Mouse (Mus musculus): ENCODE measurements at regions not wholly inside any gene's neighbourhood (a gene's known extent, or its start where the extent isn't known, plus 50 kb on each side); places are given as distances from the start of the nearest gene placed in this dataset.

DNA sequence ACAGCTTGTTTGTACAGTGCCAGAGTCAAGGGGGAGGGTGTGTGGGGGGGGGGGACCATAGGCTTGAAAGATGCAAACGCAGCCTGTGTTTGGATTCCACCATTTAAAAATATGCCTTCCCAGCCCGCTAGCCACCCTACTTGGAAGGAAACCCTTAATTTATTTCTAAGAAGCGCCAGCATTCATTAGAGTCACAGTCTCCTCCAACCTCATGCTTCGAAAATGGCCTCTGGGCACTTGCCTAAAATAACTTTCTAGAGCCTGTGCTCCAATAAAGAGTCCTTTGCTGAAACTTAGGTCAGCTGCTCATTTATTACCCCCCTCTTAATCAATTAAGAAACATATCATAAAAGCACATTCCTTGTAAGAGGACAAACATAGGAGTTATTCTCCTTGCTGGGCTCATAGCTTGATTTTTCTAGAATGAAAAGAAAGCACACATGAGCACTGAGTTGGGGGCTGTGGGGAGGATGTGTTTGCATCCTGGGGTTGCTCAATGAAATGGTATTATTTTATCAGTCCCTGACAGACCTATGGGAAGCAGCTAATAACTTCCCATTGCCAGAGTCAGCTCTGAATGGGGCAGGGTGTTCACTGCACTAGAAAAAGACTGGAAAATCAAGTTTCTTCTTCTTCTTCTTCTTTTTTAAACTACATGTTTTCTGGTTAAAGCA, 57.4 kb downstream of the H2al2a start:
- no peaks in the 10 kb centered on the region for H3K36me3 ChIP-seq (replicated peaks in 1 of 2; ENCODE audit: control insufficient read depth in 1 of 2, insufficient read depth in 1 of 2, low read length in 1 of 2)
- no peak overlapping the region for H3K4me3 ChIP-seq (replicated peaks in 1 of 3; ENCODE audit: low read depth in 2 of 3, low read length in 2 of 3, poor library complexity in 1 of 3)
- dilution Hi-C loops (cut with MboI; ENCODE audit: extremely low pct_ligation_motif_present, extremely low pct_unique_long_range_greater_than_20kb, low sequenced_read_pairs), result no loop called here
- H3K4me1 ChIP-seq (ENCODE audit: control insufficient read depth in 1 of 2, insufficient read depth in 2 of 2), result peaks cover 3 to 6% of the 10 kb centered on the region in 2 experiments; a peak in 3 of 4 replicates
- no peak overlapping the region for H3K27ac ChIP-seq (ENCODE audit: insufficient read depth, low read depth)
- no peak for DNase-seq (ENCODE audit: extremely low read depth)
- in situ Hi-C loops (cut with MboI; ENCODE audit: low pct_ligation_motif_present, low pct_unique_long_range_greater_than_20kb, low sequenced_read_pairs), result no loop called here
- TF ChIP-seq GABPA (IDR thresholded peaks at IDR 0.05; ENCODE audit: insufficient replicate concordance, low read depth, low read length) (no peak), ZMIZ1 (IDR thresholded peaks at IDR 0.05; ENCODE audit: low read depth, low read length) (no peak), RCOR1 (conservative IDR thresholded peaks at IDR 0.05; ENCODE audit: low read depth, low read length) (no peak), ETS1 (conservative IDR thresholded peaks at IDR 0.05; ENCODE audit: low read depth, low read length) (no peak), IRF4 (IDR thresholded peaks at IDR 0.05; ENCODE audit: low read depth, low read length) (no peak), MYC (IDR thresholded peaks at IDR 0.05; ENCODE audit: low read depth, low read length) (no peak)
- peaks cover 3% of the 10 kb centered on the region for H3K9me3 ChIP-seq (replicated peaks; ENCODE audit: low read length)
- H3K9ac ChIP-seq (ENCODE audit: insufficient read depth, low read depth), result no peak overlapping the region
- no peaks in the 10 kb centered on the region for H3K79me2 ChIP-seq (replicated peaks; ENCODE audit: control insufficient read depth, extremely low read depth, insufficient read depth, poor library complexity, severe bottlenecking)
- no peaks in the 10 kb centered on the region for H3K27me3 ChIP-seq (replicated peaks)
- H3K4me2 ChIP-seq (ENCODE audit: insufficient read depth, low read depth, poor library complexity, severe bottlenecking), result no peak overlapping the region

DNA sequence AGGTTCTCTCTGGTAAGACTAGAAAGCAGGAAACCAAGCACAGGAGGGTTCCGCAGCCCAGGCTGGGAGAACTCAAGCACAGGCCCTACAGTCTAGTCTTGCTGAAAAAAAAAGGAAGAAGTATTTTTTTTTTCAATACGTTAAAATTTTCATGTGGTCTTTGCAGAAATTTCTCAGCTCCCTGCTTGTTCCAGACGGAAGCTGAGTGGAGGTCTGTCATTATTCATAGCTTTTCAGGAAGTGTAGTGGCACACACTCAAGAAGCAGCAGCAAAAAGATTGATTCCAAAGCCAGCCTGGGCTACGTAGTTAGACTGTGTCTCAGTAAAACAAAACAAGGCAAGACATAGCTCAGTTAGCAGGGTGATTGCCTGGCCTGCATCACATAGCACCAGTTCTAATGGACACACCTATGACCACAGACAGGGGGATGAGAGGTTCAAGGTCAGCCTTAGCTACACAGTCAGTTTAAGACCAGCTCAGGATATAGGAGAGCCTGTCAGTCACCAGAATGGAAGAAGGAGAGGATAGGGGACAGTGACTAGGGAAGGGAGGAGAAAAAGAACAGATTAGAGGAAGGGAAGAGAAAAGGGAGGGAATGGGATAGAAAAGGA, 60.1 kb downstream of the H2al2a start:
- Histone ChIP-seq H3K9me3 (replicated peaks; ENCODE audit: low read length) (peaks cover 3% of the 10 kb centered on the region), H3K4me2 (ENCODE audit: insufficient read depth, low read depth, poor library complexity, severe bottlenecking) (no peak overlapping the region), H3K36me3 (replicated peaks in 1 of 2; ENCODE audit: control insufficient read depth in 1 of 2, insufficient read depth in 1 of 2, low read length in 1 of 2) (no peaks in the 10 kb centered on the region), H3K27ac (ENCODE audit: insufficient read depth, low read depth) (no peak overlapping the region), H3K4me3 (replicated peaks in 1 of 3; ENCODE audit: low read depth in 2 of 3, low read length in 2 of 3, poor library complexity in 1 of 3) (no peak overlapping the region), H3K4me1 (ENCODE audit: control insufficient read depth in 1 of 2, insufficient read depth in 2 of 2) (peaks cover 14% of the 10 kb centered on the region in 2 experiments; a peak in 3 of 4 replicates), H3K79me2 (replicated peaks; ENCODE audit: control insufficient read depth, extremely low read depth, insufficient read depth, poor library complexity, severe bottlenecking) (no peaks in the 10 kb centered on the region), H3K27me3 (replicated peaks) (no peaks in the 10 kb centered on the region), H3K9ac (ENCODE audit: insufficient read depth, low read depth) (no peak overlapping the region)
- DNase-seq (ENCODE audit: extremely low read depth), result no peak
- TF ChIP-seq MEF2A (IDR thresholded peaks at IDR 0.05; ENCODE audit: borderline replicate concordance, low read depth, low read length) (no peak), RAD21 (IDR thresholded peaks at IDR 0.05; ENCODE audit: low read depth, low read length) (no peak), SMC3 (IDR thresholded peaks at IDR 0.05; ENCODE audit: low read depth, low read length) (no peak), SIN3A (IDR thresholded peaks at IDR 0.05; ENCODE audit: low read length) (no peak), ETS1 (conservative IDR thresholded peaks at IDR 0.05; ENCODE audit: low read depth, low read length) (no peak), USF2 (conservative IDR thresholded peaks at IDR 0.05; ENCODE audit: low read depth, low read length) (no peak), IRF4 (IDR thresholded peaks at IDR 0.05; ENCODE audit: low read depth, low read length) (no peak), UBTF (IDR thresholded peaks at IDR 0.05; ENCODE audit: low read depth, low read length) (no peak), NRF1 (IDR thresholded peaks at IDR 0.05; ENCODE audit: low read depth, low read length) (no peak)
- dilution Hi-C loops (cut with MboI; ENCODE audit: extremely low pct_ligation_motif_present, extremely low pct_unique_long_range_greater_than_20kb, low sequenced_read_pairs) (no loop called here), in situ Hi-C loops (cut with MboI; ENCODE audit: low pct_ligation_motif_present, low pct_unique_long_range_greater_than_20kb, low sequenced_read_pairs) (no loop called here)
